Mouse (Mus musculus) ES-E14 (cell line): Measurements from ENCODE around the gene Mrpl41.

ENCODE experiments used
- CHD2 ChIP-seq: IDR thresholded peaks from 2 replicates; pipeline ENCODE4 v1.6.1; 2014; ENCODE audit warnings: mild to moderate bottlenecking, low read depth, low read length, inconsistent platforms
- MAFK ChIP-seq: IDR thresholded peaks from 2 replicates; pipeline ENCODE4 v1.6.1; 2014; ENCODE audit warnings: mild to moderate bottlenecking, low read depth, low read length, inconsistent platforms; ENCODE audit not compliant: insufficient read depth
- ZNF384 ChIP-seq: IDR thresholded peaks from 2 replicates; pipeline ENCODE4 v1.6.1; 2012; ENCODE audit warnings: low read depth, low read length, inconsistent platforms

GRCm38 (mm10) chr2:25008250-25008649 is 33.4 kb upstream of the Mrpl41 start:
- TF ChIP-seq CHD2 (no peak), MAFK (no peak), ZNF384 (no peak)
